Mouse (Mus musculus): ENCODE measurements around the gene Nosip.

The Nosip gene

DNA sequence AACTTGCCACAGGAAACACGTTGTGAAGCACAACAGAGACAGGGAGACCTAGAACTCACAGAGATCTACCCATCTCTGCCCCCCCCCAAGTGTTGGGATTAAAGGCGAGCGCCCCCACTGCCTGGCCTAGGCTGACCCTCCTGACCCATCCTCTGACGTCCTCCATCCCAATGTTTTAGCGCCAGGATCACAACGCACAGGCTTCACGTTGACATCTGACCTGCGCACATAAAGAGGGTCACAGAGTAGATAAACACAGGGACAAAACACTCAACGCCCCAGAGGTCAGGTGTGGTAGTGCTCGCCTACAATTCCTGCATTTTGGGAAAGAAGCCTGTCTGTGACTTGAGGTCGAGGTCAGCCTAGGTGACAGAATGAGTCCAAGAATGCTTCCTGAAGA, 25.5 kb upstream of the Nosip start:
- DNase-seq = no peak

DNA sequence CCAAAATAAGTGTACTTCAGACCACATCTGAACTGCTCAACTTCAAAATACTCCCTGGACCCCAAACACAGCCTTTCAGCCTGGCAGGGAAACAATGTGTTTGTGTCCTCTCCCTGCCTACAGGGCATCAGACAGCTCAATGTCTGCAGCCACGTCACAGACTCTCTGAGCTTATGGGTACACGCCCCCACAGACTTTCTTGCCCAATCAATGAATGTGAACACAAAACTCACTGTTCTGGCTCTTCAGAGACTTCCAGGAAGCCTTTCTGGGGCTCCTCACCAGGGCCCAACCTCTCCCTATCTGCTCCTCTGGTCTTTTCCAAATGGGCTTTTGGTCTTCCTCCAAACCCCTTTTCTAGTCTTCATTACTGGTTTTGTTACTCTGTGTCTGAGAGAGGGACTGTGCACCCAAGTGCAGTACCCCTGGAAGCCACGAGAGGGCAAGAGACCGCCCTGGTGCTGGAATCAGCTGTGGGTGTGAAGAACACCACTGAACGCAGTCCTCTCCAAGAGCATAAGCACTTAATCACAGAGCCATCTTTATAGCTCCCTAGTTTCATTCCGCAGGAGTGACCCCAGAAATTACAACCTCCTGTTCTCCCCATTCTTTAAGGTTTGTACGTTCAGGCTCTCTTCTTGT, 24.4 kb upstream of the Nosip start:
- DNase-seq = peak; percentile 78

DNA sequence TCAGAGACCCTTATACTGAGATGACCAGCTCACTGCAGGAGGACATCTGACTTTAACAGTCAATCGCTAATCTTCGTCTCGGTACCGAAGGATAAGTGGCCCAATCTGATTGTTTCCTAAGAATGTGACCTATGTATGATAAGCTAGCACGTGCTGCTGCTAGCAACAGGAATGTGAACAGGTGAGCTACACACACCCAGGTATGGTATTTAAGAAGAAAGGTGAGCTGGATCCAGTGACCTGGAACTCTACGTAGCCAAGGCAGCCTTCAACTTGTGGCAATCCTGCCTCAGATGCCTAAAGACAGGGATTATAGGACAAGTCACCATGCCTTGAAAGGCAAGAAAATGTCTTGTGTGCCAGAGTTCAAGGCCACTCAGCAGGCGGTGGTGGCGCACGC, 23.8 kb upstream of the Nosip start:
- no peak for DNase-seq

DNA sequence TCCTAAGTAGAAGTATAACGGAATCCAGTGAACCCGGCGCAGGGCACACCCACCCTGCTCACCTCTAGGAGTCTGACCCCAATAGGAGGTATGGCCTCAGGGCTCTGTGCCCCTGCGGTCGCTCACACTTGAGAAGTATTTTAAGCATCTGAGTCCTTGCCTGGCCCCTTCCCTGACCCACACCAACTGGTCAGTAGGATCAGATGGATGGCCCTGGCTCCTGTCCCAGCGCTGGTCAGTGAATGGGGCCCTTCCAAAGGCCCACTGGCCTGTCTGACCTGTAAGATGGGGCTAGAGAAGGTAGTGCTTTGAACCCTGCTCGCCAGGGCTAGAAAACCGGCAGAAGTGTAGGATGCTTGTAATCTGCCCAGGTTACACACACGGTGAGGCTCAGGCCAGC, 21.4 kb upstream of the Nosip start:
- no peak for DNase-seq

DNA sequence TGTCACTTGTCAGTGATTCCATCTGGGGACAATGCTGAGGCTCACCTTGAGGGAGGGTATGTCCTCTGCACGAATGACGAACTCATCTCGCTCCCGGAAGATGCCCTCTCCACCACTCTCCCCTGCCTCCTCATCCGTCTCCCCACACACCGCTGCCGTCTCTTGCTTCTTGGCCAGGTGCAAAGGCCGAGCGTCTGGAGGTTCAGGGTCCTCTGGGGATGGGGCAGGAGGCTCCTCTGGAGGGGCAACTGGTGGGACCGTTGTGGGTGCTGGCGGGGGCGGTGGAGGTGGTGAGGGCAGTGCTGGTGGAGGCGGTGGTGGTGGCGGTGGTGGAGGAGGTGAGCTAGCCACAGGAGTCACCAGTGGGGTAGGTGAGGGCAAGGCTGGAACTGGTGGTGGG, 18.9 kb upstream of the Nosip start:
- no peak for DNase-seq

DNA sequence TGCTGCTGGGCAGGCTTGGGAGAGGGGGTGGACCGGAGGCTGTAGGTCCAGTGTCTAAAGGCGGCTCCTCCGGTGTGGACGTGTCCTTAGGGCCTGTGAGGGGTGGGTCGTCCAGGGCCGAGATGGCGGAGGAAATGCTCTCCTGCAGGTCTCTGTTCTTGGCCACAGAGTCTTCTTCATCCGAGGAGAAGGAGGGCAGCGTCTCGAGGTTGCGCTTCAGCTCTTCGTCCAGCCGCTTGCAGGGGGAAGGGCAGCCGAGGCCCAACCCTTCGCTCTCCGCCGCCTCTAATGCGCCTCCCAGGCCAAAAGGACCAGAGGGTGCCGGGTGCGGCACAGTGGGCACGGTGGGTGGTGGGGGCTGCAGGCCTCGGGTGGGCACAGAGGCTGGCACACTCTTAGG, 16.5 kb upstream of the Nosip start:
- DNase-seq = no peak

DNA sequence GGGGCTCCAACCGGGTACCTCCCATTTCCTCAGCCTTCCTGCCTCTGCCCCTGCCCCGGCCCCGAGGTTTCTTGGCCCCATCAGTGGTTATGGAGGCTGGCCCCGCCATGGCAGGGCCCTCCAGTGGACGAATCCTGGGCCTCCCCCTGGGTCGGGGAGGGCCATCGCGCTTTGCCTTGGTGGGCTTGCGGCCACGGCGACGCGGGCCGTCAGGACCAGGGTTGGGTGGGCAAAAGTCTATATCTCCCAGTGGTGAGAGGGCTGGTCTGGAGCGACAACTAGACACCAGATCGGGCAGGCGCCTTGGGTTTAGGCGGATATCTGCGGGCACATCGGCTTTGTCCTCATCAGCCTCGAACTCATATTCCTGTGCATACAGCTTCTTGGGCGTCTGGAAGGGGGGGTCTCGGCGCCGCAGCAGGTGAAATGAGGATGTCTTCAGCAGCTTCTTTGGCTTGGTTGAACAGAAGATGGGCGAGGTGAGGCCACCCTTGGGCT, 15.3 kb upstream of the Nosip start:
- no peak for DNase-seq

DNA sequence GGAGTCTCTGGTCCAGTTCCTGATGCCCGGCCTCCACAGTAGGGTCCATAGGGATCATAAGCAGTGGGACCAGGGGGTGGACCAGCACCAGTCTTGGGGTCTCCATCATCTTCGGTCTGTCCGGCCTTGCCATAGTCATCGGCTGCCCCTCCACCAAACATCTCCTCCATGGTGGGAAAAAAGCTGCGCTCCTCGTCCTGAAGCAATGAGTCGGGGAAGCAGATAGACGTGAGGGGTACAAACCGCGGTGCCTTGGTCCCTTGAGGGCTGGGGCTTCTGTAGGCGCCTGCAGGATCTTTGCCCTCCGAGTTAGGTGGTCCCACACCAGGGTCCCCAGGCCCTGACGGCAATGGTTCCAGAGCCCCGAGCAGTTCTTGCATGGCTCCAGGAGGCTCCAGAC, 14.7 kb upstream of the Nosip start:
- no peak for DNase-seq

DNA sequence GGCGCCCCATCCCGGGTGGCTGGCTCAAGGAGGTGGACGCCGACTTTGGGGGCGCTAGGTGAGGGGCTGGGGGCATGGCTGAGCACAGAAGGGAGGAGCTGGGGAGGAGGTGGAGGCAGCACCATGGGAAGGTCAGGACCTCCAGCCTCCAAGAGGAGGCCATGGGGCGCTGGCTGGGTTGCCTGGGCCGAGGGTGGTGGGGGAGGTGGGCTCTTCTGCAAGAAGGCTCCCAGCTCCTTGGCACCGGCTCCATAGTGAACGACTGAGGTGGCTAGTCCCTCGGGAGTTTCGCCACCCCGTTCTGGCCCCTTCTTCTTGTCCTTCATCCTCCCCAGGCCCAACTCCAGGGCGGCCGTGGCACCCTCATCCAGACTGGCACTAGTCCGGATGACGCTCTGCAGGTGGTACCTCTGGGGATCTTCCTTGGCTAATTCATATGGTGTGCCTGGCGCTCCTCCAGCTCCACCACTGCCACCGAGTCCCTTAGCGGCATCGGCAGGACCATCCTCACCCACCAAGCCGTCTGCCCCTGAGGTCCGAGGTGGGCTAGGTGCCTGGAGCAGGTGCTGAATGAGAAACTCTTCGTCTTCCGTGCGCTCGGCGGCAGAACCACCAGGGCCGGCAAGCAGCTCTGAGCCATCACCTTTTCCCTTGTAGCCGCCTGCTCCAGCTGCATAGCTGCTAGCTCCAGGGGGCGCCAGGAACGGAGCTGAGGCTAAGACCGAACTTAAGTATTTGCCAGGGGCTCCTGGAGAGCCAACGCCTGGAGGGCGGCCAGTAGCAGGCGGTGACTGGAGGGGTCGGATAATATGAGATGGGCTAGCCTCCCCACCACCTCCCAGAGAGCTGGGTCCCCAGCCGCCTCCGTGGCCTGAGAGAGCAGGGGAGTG, 14.0 kb upstream of the Nosip start:
- DNase-seq = no peak

DNA sequence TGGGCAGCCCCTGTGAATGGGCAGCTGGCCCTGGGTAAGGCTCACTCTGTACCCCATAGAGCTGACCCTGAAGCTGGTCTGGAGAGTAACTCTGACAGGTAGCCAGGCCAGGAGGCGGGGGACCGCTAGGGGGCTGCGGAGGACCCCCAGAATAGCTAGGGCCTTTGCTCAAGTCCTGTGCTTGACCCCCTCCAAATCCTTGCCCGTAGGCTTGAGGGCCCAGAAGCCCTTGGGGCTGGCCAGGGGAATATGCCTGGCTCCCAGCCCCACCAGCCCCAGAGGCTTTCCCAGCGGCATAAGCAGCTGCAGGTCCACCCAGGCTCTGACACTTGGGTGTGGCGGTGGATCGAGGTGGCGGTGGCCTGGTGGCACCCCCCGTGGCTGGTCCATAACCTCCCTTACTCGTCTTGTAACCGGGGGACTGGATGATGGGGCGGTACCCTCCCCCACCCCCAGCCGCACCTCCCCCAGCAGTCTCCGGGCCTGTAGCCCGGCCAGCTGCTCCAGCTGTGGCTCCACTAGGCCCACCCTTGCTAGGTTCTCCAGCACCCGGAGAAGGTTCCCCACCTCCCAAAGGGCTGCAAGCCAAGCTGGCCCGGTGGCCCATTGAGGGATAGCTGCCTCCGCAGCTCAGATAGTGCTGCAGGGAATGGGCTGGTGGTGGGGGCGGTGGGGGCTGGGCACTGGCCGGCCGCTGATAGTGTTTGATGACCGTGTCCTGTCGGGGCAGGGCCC, 13.1 kb upstream of the Nosip start:
- DNase-seq = no peak

DNA sequence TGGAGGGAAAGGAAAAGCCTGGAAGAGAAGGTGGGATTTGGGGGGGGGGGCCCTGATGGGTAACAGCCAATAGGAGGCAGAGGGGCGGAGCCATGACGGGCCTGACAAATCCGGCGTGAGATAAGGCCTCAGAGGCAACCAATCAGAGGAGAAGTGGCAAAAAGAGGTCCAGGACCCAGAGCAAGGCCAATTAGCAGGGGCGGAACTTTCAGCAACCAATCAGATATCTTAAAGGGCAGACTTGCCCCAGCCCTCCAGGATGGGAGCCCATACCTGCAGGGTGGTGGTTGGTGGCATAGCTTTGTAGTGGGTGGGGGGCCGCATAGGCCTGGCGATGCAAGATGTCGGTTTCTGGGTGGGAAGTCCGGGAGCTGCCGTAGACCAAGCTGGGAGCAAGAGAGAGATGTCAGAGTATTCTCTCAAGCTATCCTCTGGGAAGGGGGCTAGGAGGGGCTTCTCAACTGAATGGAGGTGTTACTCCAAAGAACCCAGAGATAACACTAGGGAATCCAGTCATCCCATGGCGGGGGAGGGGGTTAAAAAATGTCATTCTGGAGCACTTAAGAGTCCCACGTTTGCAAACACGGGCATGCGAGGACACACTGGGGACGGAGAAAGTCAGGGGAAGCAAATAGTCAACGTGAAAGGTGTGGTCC, 11.2 kb upstream of the Nosip start:
- peak; percentile 86 for DNase-seq

DNA sequence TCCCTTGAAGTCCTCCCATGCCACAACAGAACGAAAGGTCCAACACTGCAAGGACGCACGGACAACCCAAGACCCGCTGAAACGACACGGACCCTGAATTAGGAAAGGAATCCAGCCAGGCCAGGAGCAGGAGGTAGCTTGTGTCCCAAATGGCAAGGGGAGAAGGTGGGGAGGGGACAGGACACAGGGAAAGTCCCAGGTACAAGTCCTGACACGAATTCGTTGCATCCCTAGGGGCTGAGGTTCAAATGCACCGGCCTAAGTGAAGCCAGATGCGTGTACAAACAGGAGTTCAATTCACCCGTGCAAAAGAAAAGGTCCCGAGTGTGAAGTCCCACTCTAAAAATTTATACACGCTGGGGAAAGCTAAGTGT, 10.6 kb upstream of the Nosip start:
- DNase-seq = no peak

DNA sequence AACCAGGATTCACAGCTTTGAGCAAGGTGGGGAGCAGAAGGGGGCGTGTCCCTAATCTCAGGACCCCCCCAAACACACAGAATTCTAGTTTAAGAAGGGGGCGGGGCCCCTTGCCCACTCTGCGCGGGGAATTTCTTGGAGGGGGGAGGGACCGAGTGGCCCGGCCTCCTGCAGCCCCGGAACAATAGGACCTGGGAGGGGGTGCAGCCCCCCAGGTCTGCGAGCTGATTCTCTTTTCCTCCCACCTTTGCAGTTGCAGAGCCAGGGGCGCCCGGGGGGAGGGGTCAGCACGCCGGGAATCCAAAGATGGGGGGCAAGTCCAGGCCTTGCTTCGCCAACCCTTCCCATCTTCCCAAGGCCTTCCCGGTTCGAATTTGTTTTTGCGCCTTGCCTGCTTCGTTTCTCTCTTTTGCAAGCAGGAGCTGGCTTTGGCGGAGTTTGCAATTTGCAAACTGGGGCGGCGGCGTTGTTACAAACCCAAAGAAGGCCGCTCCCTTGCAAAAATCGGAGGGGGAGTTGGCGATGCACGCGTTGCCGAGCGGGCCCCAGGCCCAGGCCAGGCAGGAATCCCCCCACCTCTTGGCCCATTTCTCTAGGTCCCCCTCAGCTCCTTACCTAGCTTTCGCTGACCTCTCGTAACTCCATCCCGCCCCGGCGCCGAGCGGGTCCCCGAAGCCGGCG, 9.9 kb upstream of the Nosip start:
- peak; percentile 60 for DNase-seq

DNA sequence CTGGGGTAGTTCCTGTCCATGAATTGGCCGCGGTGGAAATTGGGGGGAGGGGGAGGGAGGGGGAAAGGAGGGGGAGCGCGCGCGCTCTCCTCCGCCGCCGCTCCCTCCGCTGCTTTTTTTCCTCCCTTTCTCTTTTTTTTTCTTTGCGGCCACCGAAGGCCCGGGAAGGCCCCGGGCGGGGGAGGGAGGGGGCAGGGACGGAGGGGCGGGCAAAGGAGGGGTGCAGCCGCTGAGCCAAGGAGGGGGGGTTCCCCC, 9.4 kb upstream of the Nosip start, which contains the start of gene Prr12:
Gene Prr12 (minus strand): TSS at position 20 of the 255 bp plus-strand sequence.
- no peak for DNase-seq

DNA sequence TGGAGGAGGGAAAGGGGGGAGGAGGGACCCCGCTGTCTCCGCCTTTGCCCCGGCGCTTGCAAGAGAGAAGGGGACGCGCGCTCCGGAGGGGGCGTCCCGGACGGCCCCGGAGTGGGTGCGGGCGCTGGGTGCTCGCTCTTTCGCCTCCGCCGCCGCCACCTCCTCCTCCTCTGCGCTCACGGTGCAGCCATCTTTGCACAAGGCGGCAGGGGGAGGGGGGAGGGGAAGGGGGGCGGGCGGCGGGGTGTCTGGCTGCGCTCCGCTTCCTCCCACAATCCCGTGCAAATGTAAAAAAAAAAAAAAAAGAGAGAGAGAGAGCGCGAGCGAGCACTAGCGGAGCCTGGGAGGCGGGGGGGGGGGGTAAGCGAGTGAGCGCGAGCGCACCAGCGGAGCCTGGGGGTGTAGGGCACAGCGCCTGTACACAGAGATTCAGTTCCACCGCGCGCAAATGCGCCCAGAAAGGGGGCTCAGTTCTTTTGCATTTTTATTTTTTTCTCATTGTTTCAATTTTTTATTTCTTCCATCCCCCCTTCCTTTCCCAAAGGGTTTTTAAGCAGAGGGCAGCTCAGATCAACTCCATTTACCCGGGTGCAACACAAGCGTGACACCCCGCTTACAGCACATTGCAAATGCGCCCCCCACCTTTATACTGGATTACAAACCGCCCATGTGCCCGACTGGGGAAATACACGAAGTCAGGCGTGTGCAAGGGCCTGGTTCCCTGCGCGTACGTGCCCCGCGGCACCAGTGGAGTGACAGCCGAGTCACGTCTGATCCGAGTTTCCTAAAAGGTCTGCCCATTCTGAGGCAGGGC, 8.9 kb upstream of the Nosip start:
- peak; percentile 85 for DNase-seq

DNA sequence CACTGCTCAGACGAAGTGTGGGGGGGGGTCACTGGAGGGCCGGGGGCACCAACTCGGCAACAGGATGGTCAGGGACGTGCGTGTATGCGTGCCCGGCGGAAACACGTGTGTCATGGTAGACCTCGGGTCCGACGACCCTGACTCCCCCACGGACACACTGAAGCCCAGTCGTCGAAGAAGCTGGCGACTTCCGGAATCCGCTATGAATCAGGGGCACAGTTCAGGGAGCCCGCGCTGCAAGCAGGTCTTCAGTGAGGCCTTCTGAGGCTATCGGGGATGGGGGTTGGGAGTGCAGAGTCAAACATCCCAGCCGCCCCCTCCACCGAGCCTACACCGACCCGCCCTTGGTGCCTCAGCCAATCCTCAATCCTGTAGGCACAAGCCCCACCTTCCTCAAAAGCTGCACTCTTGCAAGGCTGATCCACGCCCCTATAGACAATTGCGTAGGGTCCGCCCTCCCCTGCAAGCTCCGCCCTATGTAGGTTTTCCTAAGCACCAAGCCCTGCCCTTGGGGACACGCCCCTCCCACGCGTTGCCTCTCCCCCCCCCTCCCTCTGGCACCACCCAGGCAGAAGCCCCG, 8.2 kb upstream of the Nosip start:
- peak; percentile 96 for DNase-seq

DNA sequence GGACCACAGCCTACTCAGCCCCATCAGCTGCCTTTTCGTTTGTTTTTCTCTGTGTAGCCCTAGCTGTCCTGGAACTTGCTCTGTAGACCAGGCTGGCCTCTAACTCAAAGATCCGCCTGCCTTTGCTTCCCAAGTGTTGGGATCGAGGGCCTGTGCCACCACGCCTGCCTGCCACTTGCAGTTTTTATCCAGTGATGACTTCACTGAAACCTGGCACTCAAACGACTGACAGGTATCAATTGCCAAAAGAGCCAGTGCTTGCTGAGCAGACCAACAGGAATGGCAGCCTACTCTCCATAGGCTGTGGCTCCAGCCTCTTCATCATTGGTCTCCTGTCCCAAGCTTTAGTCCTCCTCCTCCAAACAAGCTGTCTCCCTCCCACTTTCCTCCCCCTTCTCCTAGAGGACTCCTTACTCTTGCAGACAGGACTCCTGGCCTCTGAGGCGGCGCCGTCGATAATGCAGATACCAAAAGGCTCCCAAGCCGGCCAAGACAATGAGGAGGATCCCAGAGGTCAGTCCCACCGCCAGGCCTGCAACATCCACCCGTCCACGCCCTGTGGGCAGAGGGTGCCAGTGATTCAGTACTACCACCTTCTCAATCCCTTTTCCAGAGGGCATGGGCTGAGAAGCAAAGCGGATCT, 5.8 kb upstream of the Nosip start:
- no peak for DNase-seq

DNA sequence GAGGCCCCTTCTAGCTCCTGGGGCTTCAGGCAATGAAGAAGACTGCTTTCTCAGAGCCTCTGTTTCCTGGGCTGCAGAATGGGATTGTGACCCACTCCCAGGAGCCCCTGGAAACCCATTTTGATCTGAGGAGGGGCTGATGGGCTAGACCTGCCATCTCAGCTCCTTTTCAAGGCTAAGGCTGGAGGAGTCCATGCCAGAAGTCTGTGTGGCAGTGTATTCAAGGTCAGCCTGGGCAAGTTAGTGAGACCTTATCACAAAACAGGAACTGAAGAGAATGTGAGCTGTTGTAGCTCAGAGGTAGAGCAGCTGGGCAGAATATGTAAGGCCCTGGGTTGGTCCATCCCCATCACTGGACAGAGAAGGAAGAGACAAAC, 5.3 kb upstream of the Nosip start:
- DNase-seq = no peak

DNA sequence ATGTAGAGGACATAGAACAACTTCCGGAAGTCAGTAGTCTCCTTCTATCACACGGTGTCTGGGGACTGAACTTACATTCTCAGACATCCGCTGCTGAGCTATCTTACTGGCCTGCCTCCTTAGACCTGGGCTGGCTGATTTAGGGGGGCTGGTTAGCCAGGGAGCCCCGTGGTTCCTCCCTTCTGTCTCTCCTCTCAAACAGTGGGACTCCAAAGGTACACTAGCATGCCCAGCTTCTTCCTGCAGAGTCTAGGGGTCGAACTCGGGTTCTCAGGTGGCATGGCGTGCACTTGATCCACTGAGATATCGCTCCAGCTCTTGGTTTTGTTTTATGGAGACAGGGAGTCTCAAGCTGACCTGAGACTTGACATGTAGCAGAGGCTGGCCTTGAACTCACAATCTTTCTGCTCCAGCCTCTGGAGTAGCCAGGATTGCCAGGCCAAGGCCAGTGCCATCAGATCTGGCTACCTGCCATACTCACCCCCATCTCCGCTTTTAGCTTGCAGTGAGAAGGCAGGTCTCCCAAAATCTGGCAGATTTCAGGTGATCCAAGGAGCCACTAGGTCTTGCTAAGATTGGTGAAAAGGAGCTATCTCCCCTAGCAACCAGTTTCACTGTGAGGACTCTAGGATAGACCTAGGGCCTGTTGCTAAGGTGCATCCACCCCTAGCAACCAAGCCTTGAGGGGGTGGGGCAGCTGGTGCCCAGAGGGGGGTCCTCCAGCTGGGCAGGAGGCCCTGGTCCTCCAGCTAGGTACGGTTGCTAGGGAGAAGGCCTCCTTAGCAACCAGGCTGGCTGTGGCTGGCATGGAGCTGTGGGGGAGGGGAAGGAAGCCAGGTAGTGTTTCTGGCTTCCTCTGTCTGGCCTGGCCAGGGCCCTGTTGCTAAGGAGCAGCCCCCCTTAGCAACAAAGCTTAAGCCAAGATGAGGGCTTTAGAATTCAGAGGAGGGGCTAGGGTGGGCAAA, 3.3 kb upstream of the Nosip start:
- no peak for DNase-seq

DNA sequence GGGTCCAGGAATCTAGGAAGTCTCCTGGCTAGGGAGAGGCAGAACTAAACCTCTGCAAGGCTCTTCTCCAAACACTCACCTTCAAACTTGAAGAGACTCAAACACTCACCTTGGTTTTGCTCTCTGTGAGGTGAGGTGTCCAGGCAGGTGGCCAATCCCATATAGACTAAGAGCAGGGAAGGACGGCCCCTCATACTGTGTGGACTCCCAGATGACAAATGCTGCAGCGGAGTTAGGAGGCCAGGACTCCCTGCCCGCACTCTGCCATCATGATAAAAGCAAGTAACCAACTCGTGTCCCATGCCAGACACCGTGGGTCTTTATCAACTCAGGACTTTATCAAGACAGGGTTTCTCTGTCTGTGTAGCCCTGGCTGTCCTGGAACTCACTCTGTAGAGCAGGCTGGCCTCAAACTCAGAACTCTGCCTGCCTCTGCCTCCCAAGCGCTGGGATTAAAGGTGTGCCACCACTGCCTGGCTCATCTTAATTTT, 1.6 kb upstream of the Nosip start:
- DNase-seq = no peak
